9 mouse cellular contexts compared by ENCODE assay signal in genomic region chr11:64956962-64957729, GRCm38 (mm10). TPM values are rescaled to one million over a fixed set of nuclear protein-coding genes. Genes with fewer than 3 reads are reported as not detected.
DNase-seq lines count a peak whose midpoint lies in the region; ATAC-seq and TF ChIP-seq lines count a peak whose summit lies in the region.
"Had no signal": no experiment of that assay in that cellular context is flagged by ENCODE, and none has a peak within 500 bp of the region (broad histone marks: within the 10 kb centered on the region; RNA-seq: fewer than 3 reads in every experiment).

No protein-coding gene starts in this region.

- intact Hi-C loops in heart, adult 2 months (cut with DNase I): no loop called here

- TF ChIP-seq CTCF in heart, adult 2 months (IDR thresholded peaks at IDR 0.05): no peak

- peak overlapping the region; percentile 77 for H3K4me2 ChIP-seq in heart, embryonic 12.5 days
- H3K4me2 ChIP-seq in embryonic facial prominence, embryonic 12.5 days (replicated peaks): peak overlapping the region; percentile 40
- H3K4me2 ChIP-seq in neural tube, embryonic 11.5 days (ENCODE audit: low read depth): 0 out of 2 replicates have a peak overlapping the region, but pooled peaks have one; percentile 7

- peak overlapping the region; percentile 35 for H3K4me3 ChIP-seq in heart, embryonic 12.5 days
- H3K4me3 ChIP-seq in heart, adult 2 months: no peak overlapping the region
- no peak overlapping the region for H3K4me3 ChIP-seq in embryonic facial prominence, embryonic 12.5 days
- no peak overlapping the region for H3K4me3 ChIP-seq in neural tube, embryonic 11.5 days (ENCODE audit: low read depth, low read length)

- no peak overlapping the region for H3K9ac ChIP-seq in heart, embryonic 12.5 days
- H3K9ac ChIP-seq in heart, adult 2 months (ENCODE audit: low read depth, low read length): no peak overlapping the region
- no peak overlapping the region; the same call in 1 of the 2 replicates for H3K9ac ChIP-seq in embryonic facial prominence, embryonic 12.5 days
- H3K9ac ChIP-seq in neural tube, embryonic 11.5 days (ENCODE audit: low read length): no peak overlapping the region

- WGBS in heart, embryonic 12.5 days: 12% methylated on average over 16 of the region's 16 CpGs
- WGBS in heart, adult 2 months: 5% methylated on average over 16 of the region's 16 CpGs
- WGBS in embryonic facial prominence, embryonic 12.5 days: 1% methylated on average over 16 of the region's 16 CpGs
- WGBS in neural tube, embryonic 11.5 days: 17% methylated on average over 16 of the region's 16 CpGs

- peaks cover 14% of the 10 kb centered on the region for H3K4me1 ChIP-seq in heart, embryonic 12.5 days (replicated peaks)
- no peaks in the 10 kb centered on the region for H3K4me1 ChIP-seq in heart, adult 2 months (ENCODE audit: control insufficient read depth, insufficient read depth, low read length)
- peaks cover 19% of the 10 kb centered on the region for H3K4me1 ChIP-seq in embryonic facial prominence, embryonic 12.5 days
- peaks cover 4% of the 10 kb centered on the region for H3K4me1 ChIP-seq in neural tube, embryonic 11.5 days (ENCODE audit: control insufficient read depth, insufficient read depth, low read length)

- no peak for TF ChIP-seq EP300 in heart, adult 2 months (IDR thresholded peaks at IDR 0.05; ENCODE audit: insufficient read depth, low read depth, low read length)

- DNase-seq in heart, adult 2 months: no peak
- peak; percentile 30 for DNase-seq in hindlimb bud, embryonic 11.5 days (ENCODE audit: extremely low spot score, low read depth, low spot score)
- peak; percentile 31 for DNase-seq in neural tube, embryonic 11.5 days (ENCODE audit: low spot score)
- DNase-seq in yolk sac, embryonic 10.5 days (ENCODE audit: low spot score): no peak
- DNase-seq in right cerebral cortex, postnatal 4 days: no peak
- DNase-seq in right cerebral cortex, adult 18-20 months: no peak
- DNase-seq: adrenal gland, postnatal 36 days had no signal

- no peaks in the 10 kb centered on the region for H3K9me3 ChIP-seq in heart, embryonic 12.5 days (replicated peaks)
- H3K9me3 ChIP-seq in embryonic facial prominence, embryonic 12.5 days: no peaks in the 10 kb centered on the region
- no peaks in the 10 kb centered on the region for H3K9me3 ChIP-seq in neural tube, embryonic 11.5 days (ENCODE audit: control insufficient read depth, low read length)

- no peak for TF ChIP-seq POLR2A in heart, adult 2 months (IDR thresholded peaks at IDR 0.05; ENCODE audit: insufficient read depth, low read depth, low read length)

- H3K36me3 ChIP-seq in heart, embryonic 12.5 days: no peaks in the 10 kb centered on the region
- no peaks in the 10 kb centered on the region for H3K36me3 ChIP-seq in heart, adult 2 months (ENCODE audit: control insufficient read depth, insufficient read depth, low read length)
- no peaks in the 10 kb centered on the region for H3K36me3 ChIP-seq in embryonic facial prominence, embryonic 12.5 days
- H3K36me3 ChIP-seq in neural tube, embryonic 11.5 days (ENCODE audit: control insufficient read depth, insufficient read depth, low read length): no peaks in the 10 kb centered on the region

- H3K27me3 ChIP-seq in heart, embryonic 12.5 days (replicated peaks): no peaks in the 10 kb centered on the region
- H3K27me3 ChIP-seq in heart, adult 2 months (ENCODE audit: control insufficient read depth, insufficient read depth, low read length): no peaks in the 10 kb centered on the region
- no peaks in the 10 kb centered on the region for H3K27me3 ChIP-seq in embryonic facial prominence, embryonic 12.5 days
- no peaks in the 10 kb centered on the region for H3K27me3 ChIP-seq in neural tube, embryonic 11.5 days (ENCODE audit: control insufficient read depth, insufficient read depth, low read length)

- H3K27ac ChIP-seq in heart, embryonic 12.5 days (ENCODE audit: poor library complexity, severe bottlenecking): no peak overlapping the region
- no peak overlapping the region for H3K27ac ChIP-seq in heart, adult 2 months
- H3K27ac ChIP-seq in embryonic facial prominence, embryonic 12.5 days: peak overlapping the region; percentile 50
- H3K27ac ChIP-seq in neural tube, embryonic 11.5 days (ENCODE audit: low read depth, low read length): no peak overlapping the region

- H3K79me2 ChIP-seq in heart, adult 2 months (replicated peaks; ENCODE audit: control insufficient read depth, insufficient read depth, low read length): no peaks in the 10 kb centered on the region

- no peak for ATAC-seq in heart, embryonic 12.5 days (ENCODE audit: insufficient number of reproducible peaks, low FRiP score)
- 0 out of 2 replicates have a peak, but pooled peaks have one; percentile 41 for ATAC-seq in embryonic facial prominence, embryonic 12.5 days (ENCODE audit: insufficient number of reproducible peaks, insufficient read depth, low FRiP score, low TSS enrichment)
- ATAC-seq in neural tube, embryonic 11.5 days (ENCODE audit: insufficient read depth, low FRiP score, low TSS enrichment): no peak

RNA-seq across cellular contexts. Expression of gene Elac2, which starts 21.7 kb away (rescaled TPM):
- polyA plus RNA-seq in heart, embryonic 12.5 days (2016; fragmentation: Nextera tagmentation; extraction: Ambion mirVana): 25.2 and 25.7 TPM in 2 replicates
- total RNA-seq in heart, adult 2 months (2021): 10 to 100 TPM; 16.9 to 20.2 TPM
- polyA plus RNA-seq in heart, adult 2 months (2012; rRNA removed): 17.2 TPM in 2 replicates
- polyA plus RNA-seq in embryonic facial prominence, embryonic 12.5 days (2016; fragmentation: Nextera tagmentation; extraction: Ambion mirVana): 34.0 and 34.2 TPM in 2 replicates
- polyA plus RNA-seq in neural tube, embryonic 11.5 days (2014; fragmentation: Nextera tagmentation; extraction: Ambion mirVana): 36.6 and 43.0 TPM in 2 replicates

Comparison
In these comparisons a context has a peak if more than half of its experiments do, and no peak if none do; other contexts are left out.
1. H3K4me2 ChIP-seq: peak in every context shown above with its lines; median percentile 77 in heart, embryonic 12.5 days; 40 in embryonic facial prominence, embryonic 12.5 days; 7 in neural tube, embryonic 11.5 days.
2. DNase-seq: peak in hindlimb bud, embryonic 11.5 days (single experiment) and neural tube, embryonic 11.5 days (single experiment); none in heart, adult 2 months (0 of 2), yolk sac, embryonic 10.5 days (single experiment), right cerebral cortex, postnatal 4 days (single experiment) and right cerebral cortex, adult 18-20 months (single experiment).